Mouse (Mus musculus): ENCODE data around the gene Vmn1r93.
"Not testable (repeated sequence)": the region's sequence is repeated elsewhere in the genome, so short reads cannot be mapped to it uniquely, and the experiment has no call there.

DNA sequence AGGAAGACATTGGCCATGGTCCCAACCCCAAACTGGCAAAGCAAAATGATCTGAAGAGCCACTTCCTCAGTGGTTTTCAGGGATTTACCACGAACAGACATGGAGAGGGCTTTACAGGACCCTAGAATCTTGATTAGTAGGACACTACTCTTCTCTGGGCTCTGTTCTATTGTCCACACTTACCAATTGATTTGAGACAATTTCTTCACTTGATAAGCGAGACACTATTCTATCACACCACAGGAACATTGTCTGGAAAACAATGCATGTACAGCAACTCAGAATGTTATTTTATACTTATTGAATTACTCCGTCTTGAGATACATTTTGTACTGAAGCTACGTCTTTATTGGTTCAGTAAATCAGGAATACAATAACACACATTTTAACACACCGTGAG lies at the start of gene Vmn1r93:
- TF ChIP-seq POLR2A (IDR thresholded peaks at IDR 0.05; ENCODE audit: borderline replicate concordance, insufficient read depth, low read length); CTCF (IDR thresholded peaks at IDR 0.05; ENCODE audit: borderline replicate concordance, insufficient read depth, low read depth, low read length): not testable (repeated sequence)

All from cerebellum, adult 2 months (tissue).